Mouse (Mus musculus) liver, embryonic 16.5 days (tissue): ENCODE data around the gene Arfip1. TPM values are rescaled to one million over a fixed set of nuclear protein-coding genes. Genes with fewer than 3 reads are reported as not detected.
A peak's percentile ranks its signal among the peaks of the same experiment; 100 is the strongest.

Experiments
- ATAC-seq: fragments of 200-750 bp; cut with Nextera tagmentation; 2 replicates; pipeline ENCODE4 v1.8.0; 2017; ENCODE audit warnings: low read depth, mild to moderate bottlenecking, moderate number of reproducible peaks, moderate library complexity
- H3K27ac ChIP-seq: fragments of 300-500 bp; sonication (generic); 2 replicates; pipeline ENCODE4 v1.5.1; 2014; ENCODE audit warnings: mild to moderate bottlenecking, low read length
- H3K27me3 ChIP-seq: fragments of 300-500 bp; sonication (generic); 2 replicates; pipeline ENCODE4 v1.6.1; 2014; ENCODE audit warnings: low read depth, low read length, mixed read lengths; ENCODE audit not compliant: control insufficient read depth, insufficient read depth
- H3K36me3 ChIP-seq: fragments of 300-500 bp; sonication (generic); 2 replicates; pipeline ENCODE4 v1.6.1; 2014; ENCODE audit warnings: mild to moderate bottlenecking; ENCODE audit not compliant: control insufficient read depth, insufficient read depth
- H3K4me1 ChIP-seq: fragments of 300-500 bp; sonication (generic); 2 replicates; pipeline ENCODE4 v1.6.1; 2014; ENCODE audit warnings: low read depth, low read length, mixed read lengths; ENCODE audit not compliant: control insufficient read depth
- H3K4me2 ChIP-seq: fragments of 300-500 bp; sonication (generic); 2 replicates; pipeline ENCODE4 v1.6.1; 2014; ENCODE audit warnings: low read depth, low read length, mixed read lengths
- H3K4me3 ChIP-seq: fragments of 300-500 bp; sonication (generic); 2 replicates; pipeline ENCODE4 v1.5.1; 2014; ENCODE audit warnings: low read depth, mild to moderate bottlenecking, low read length
- H3K9ac ChIP-seq: fragments of 300-500 bp; sonication (generic); 2 replicates; pipeline ENCODE4 v1.6.1; 2014; ENCODE audit warnings: low read depth, low read length
- H3K9me3 ChIP-seq: fragments of 300-500 bp; sonication (generic); replicated peaks from 2 replicates; pipeline ENCODE4 v1.6.1; 2016; ENCODE audit warnings: low read length; ENCODE audit not compliant: control insufficient read depth
- WGBS: fragments of 180-500 bp; shearing (Covaris S2); extraction: QIAGEN DNeasy Blood & Tissue Kit; methylation state at CpG from one replicate; pipeline ENCODE4 v1.1.7; 2014; ENCODE audit not compliant: insufficient replicate concordance; 5-methylcytosine and 5-hydroxymethylcytosine counted together
- polyA plus RNA-seq: library from polyadenylated mRNA; unstranded; fragments of >200 nt; fragmentation: Nextera tagmentation; extraction: Ambion mirVana; gene quantifications from 2 replicates; pipeline ENCODE4 v1.2.1, GENCODE M21; 2015

Arfip1 gene
- polyA plus RNA-seq, 1 experiment from 2014 or later = 9.6 TPM

GRCm38 (mm10) chr3:84610183-84610710 lies 27.8 kb upstream of the Arfip1 start:
- H3K4me1 ChIP-seq = no peaks in the 10 kb centered on the region
- 61% methylated on average over 9 of the region's 9 CpGs for WGBS
- H3K4me3 ChIP-seq = no peak overlapping the region
- no peak overlapping the region for H3K4me2 ChIP-seq
- H3K27me3 ChIP-seq = no peaks in the 10 kb centered on the region
- ATAC-seq = no peak
- no peak overlapping the region for H3K27ac ChIP-seq
- no peaks in the 10 kb centered on the region for H3K9me3 ChIP-seq
- no peak overlapping the region for H3K9ac ChIP-seq
- H3K36me3 ChIP-seq = no peaks in the 10 kb centered on the region

- Histone ChIP-seq H3K36me3 (no peaks in the 10 kb centered on the region), H3K9ac (no peak overlapping the region), H3K4me3 (no peak overlapping the region), H3K4me2 (no peak overlapping the region), H3K4me1 (no peaks in the 10 kb centered on the region), H3K27me3 (no peaks in the 10 kb centered on the region), H3K9me3 (no peaks in the 10 kb centered on the region), H3K27ac (no peak overlapping the region)
- no peak for ATAC-seq
- 17% methylated on average over 6 of the region's 9 CpGs for WGBS
Measured at GRCm38 (mm10) chr3:84603212-84603611, 20.8 kb upstream of the Arfip1 start.

DNA sequence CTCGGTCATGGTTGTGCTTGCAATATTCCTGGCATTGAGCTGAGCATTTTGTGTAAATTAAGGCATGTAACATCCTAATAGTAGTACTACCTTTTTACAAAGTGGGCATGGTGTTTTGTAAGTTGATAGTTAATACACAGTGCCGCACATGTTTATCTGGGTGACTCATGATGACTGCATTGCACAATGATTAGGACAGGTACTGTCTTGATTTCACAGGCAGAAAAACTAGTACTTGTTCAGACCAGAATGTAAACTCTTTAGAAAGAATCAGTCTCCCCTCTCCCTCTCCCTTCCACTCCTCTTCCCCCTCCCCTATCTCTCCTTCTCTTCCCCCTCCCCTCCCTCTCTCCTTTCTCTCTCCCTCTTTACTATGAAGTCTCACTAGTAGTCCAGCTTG lies 20.3 kb upstream of the Arfip1 start:
- no peak overlapping the region for H3K4me2 ChIP-seq
- 53% methylated on average over 2 of the region's 2 CpGs for WGBS
- no peak overlapping the region for H3K27ac ChIP-seq
- no peaks in the 10 kb centered on the region for H3K27me3 ChIP-seq
- no peaks in the 10 kb centered on the region for H3K36me3 ChIP-seq
- no peak overlapping the region for H3K4me3 ChIP-seq
- no peak overlapping the region for H3K9ac ChIP-seq
- no peaks in the 10 kb centered on the region for H3K9me3 ChIP-seq
- no peak for ATAC-seq
- H3K4me1 ChIP-seq = no peaks in the 10 kb centered on the region

- ATAC-seq = no peak
- H3K4me1 ChIP-seq = no peaks in the 10 kb centered on the region
- no peak overlapping the region for H3K4me3 ChIP-seq
- H3K4me2 ChIP-seq = no peak overlapping the region
- H3K36me3 ChIP-seq = no peaks in the 10 kb centered on the region
- 62% methylated on average over 9 of the region's 9 CpGs for WGBS
- no peaks in the 10 kb centered on the region for H3K9me3 ChIP-seq
- no peaks in the 10 kb centered on the region for H3K27me3 ChIP-seq
- H3K9ac ChIP-seq = no peak overlapping the region
- H3K27ac ChIP-seq = no peak overlapping the region
Measured at GRCm38 (mm10) chr3:84601870-84602495, 19.6 kb upstream of the Arfip1 start.

- 58% methylated on average over 6 of the region's 6 CpGs for WGBS
- no peak overlapping the region for H3K4me3 ChIP-seq
- no peaks in the 10 kb centered on the region for H3K36me3 ChIP-seq
- no peak overlapping the region for H3K9ac ChIP-seq
- H3K9me3 ChIP-seq = no peaks in the 10 kb centered on the region
- H3K27me3 ChIP-seq = peaks cover 15% of the 10 kb centered on the region
- H3K4me1 ChIP-seq = peaks cover 3% of the 10 kb centered on the region
- no peak overlapping the region for H3K27ac ChIP-seq
- no peak overlapping the region for H3K4me2 ChIP-seq
- ATAC-seq = no peak
Measured at GRCm38 (mm10) chr3:84598756-84599155, 16.3 kb upstream of the Arfip1 start.

DNA sequence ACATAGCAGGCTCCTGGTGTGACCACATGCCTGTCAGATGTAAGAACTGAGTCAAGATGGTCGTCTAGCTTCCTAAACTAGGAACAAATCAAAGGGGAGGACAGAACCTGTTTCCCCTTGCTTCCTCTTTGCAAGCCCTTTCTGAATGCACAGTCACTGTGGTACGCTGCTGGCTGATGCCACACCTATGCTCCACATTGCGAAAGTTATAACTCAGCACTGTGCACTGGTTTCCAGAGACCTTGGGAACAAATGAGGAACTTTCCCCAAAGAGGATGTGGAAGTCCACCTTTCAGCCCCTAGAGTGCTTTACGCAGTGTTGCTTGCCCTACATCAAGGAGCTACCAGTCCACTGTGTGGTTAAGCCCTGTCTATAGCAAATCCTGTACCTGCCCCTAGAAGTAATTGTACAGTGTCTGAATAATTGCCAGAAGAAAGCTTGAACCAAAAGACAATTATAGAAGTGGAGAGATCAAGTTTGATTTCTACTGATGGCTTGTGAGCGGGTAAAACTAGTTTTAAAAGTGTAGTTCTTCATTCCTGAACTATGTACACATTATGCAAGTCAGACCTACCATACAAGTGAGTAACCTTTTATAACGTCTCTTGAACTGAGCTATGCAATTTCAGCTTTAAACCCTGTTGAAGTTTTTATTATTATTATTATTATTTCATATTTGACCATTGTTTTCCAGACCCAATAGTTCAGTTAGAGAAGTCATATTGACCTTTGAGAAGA lies 15.7 kb upstream of the Arfip1 start:
- H3K27me3 ChIP-seq = peaks cover 15% of the 10 kb centered on the region
- no peak overlapping the region for H3K27ac ChIP-seq
- no peak overlapping the region for H3K4me3 ChIP-seq
- 33% methylated on average over 6 of the region's 6 CpGs for WGBS
- H3K36me3 ChIP-seq = no peaks in the 10 kb centered on the region
- no peaks in the 10 kb centered on the region for H3K9me3 ChIP-seq
- H3K9ac ChIP-seq = no peak overlapping the region
- no peak overlapping the region for H3K4me2 ChIP-seq
- peaks cover 3% of the 10 kb centered on the region for H3K4me1 ChIP-seq
- ATAC-seq = no peak

DNA sequence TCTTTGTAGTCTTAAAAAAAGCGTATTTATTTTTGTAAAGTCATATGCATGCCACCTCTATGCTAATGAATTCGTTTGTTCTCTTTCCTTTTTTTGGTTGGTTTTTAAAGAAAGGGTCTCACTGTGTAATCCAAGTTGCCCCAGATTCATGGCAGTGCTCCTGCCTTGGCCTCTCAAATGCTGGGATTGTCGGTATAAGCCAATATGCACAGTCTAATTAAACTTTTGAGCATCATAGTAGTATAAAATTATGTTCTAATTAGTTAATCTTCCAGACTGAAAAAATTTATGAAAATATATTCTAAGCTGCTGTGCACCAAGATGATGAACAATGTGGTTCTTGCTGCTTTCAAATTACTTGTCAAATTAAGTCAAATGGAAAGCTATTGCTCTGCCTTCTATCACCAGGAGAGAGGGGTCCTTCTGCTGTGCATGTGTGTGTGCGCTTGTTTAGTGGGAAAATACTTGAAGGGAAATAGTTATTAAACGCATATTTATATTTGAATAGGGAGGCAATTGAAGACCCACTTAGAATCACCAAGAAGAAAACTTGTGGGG lies 13.3 kb upstream of the Arfip1 start:
- no peaks in the 10 kb centered on the region for H3K36me3 ChIP-seq
- H3K27me3 ChIP-seq = peaks cover 15% of the 10 kb centered on the region
- no peaks in the 10 kb centered on the region for H3K9me3 ChIP-seq
- H3K9ac ChIP-seq = no peak overlapping the region
- ATAC-seq = no peak
- whole genome bisulfite sequencing = 34% methylated on average over 5 of the region's 5 CpGs
- peaks cover 3% of the 10 kb centered on the region for H3K4me1 ChIP-seq
- no peak overlapping the region for H3K27ac ChIP-seq
- H3K4me2 ChIP-seq = peak overlapping the region; percentile 57
- H3K4me3 ChIP-seq = no peak overlapping the region

- Histone ChIP-seq H3K4me3 (peak overlapping the region; percentile 54), H3K9ac (peak overlapping the region; percentile 18; the same call in 1 of the 2 replicates), H3K27ac (no peak overlapping the region), H3K9me3 (no peaks in the 10 kb centered on the region), H3K4me1 (peaks cover 3% of the 10 kb centered on the region), H3K4me2 (peak overlapping the region; percentile 57), H3K27me3 (peaks cover 15% of the 10 kb centered on the region), H3K36me3 (no peaks in the 10 kb centered on the region)
- whole genome bisulfite sequencing = 5% methylated on average over 23 of the region's 23 CpGs
- ATAC-seq = no peak
Measured at GRCm38 (mm10) chr3:84594894-84595676, 12.7 kb upstream of the Arfip1 start.
